Mouse (Mus musculus): ENCODE data around the gene Cacnb4.

The Cacnb4 gene

GRCm38 (mm10) chr2:52603935-52604650 is 72.5 kb downstream of the Cacnb4 start:
- DNase-seq (ENCODE audit: low spot score) = no peak

- DNase-seq (ENCODE audit: low spot score) = no peak
Observed at GRCm38 (mm10) chr2:52603421-52603820, 73.2 kb downstream of the Cacnb4 start.

DNA sequence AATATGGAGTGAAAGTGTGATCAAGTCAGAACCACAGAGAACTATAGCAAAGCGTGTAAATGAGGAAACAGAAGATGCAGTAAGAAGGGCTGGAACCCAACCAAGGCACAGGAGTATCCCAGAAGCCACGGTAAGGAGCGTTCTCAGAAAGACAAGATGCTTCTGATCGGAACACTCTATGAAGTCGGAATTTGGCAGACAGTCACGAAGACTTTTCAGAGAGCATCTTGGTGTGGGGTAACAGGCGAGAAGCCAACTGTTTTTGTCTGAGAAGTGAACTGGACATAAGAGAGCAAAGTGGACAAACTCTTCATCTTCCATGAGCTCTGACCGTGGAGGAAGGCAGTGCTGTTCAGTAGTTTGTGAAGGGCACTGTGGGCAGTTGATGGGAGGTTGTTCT is 73.7 kb downstream of the Cacnb4 start:
- DNase-seq (ENCODE audit: low spot score) = no peak

- DNase-seq (ENCODE audit: low spot score) = peak; percentile 46
Observed at GRCm38 (mm10) chr2:52602228-52602627, 74.4 kb downstream of the Cacnb4 start.

- no peak for DNase-seq (ENCODE audit: low spot score)
Observed at GRCm38 (mm10) chr2:52597511-52597910, 79.1 kb downstream of the Cacnb4 start.

DNA sequence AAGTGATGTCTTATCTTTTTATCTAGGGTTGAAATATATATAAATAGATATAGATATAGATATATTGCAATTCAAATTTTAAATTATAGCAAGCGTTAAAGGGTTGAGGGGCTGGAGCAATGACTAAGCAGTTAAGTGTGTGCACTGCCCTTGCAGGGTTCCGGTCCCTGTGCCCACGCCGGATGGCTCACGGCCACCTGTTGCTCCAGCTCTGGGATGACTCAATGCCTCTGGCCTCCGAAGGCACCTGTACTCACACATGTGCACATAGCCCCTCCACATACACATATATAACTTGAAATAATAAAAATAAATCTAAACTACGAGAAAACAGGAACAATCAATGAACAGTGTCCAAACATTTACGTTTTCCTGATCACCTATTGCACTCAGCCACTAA is 82.8 kb downstream of the Cacnb4 start:
- no peak for DNase-seq (ENCODE audit: low spot score)

DNA sequence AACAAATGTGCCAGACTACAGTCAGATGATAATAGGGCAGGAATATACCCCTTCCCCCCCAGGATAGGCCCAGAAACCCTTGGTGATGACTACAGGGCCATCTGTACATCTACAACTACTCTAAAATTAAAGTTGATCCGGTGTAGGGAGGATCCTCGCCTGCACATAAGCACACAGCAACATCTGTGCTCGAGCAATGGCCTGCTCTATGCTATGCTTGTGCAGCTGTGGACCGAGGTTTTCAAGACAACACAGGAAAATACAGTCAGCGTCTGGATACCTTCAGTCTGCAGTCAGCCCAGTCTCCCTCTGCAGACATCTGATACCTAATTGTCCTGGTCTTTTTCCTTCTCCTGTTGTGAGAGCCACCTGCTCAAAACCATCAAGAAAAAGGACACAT is 83.4 kb downstream of the Cacnb4 start:
- DNase-seq (ENCODE audit: low spot score) = no peak

DNA sequence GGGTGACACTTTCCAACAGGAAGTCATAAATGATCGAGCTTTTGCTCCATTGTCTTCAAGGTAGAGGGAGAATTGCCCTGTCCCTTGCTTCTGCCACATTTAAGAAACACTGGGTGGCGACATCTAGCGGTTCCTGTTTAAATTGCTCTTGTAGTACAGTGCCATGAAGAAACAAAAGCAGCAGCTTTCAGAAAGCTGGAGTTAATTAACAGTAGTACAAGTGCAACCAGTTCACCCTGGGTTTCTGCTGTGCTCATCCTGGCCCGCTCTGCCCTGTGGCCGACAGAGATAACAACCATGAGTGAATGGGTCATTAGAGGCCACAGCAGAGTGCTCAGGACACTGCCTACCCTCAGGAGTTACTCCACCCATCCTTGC is 85.7 kb downstream of the Cacnb4 start:
- DNase-seq (ENCODE audit: low spot score) = peak; percentile 44

DNA sequence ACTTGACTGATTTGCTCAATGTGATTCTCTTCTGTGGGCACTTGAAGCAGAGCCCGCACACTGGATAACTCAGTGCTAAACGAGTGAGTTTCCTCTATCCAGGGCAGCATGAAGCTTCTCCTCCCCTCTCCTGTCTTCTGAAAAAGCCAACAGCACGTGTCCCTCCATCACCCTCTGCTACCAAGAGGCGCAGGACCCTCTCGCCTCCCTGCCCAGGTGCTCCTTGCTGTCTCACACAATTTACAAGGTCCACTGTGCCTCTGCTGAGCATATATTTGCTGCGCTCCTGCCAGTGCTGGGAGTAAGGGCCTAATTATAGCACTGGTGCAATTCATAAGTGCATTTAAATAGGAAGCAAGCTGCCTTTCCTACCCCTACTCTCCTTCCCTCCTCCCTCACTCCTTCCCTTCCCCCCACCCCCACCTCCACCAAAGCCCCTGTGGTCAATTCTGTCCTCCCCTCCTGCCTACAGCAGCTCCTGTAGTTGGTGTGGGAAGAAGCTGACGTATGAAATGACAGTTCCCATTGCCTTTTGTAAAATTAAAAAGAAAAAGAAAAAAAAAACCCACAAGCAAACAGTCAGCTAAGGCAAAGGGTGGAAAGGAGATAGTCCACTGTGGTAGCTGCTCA is 86.2 kb downstream of the Cacnb4 start:
- DNase-seq (ENCODE audit: low spot score) = no peak

- DNase-seq (ENCODE audit: low spot score) = no peak
Observed at GRCm38 (mm10) chr2:52589514-52589913, 87.1 kb downstream of the Cacnb4 start.

DNA sequence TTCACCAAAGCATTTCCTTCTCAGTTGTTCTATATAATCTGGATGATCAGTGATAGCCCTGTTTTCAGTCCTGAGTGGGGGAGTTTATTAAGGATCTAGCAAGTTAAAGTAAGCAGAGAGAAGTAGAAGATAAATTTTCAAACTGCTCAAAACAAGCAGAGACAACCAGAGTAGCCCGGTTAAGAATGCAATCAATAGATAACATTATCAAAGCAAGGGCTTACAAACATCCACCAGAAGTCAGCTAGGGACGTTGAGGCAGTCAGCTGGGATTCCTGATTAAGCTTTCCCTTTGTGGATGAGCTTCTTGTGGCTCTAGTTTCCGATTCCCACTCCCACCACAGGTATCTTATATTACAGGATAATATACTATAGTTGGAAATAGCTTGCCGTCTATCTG is 91.2 kb downstream of the Cacnb4 start:
- DNase-seq (ENCODE audit: low spot score) = no peak

DNA sequence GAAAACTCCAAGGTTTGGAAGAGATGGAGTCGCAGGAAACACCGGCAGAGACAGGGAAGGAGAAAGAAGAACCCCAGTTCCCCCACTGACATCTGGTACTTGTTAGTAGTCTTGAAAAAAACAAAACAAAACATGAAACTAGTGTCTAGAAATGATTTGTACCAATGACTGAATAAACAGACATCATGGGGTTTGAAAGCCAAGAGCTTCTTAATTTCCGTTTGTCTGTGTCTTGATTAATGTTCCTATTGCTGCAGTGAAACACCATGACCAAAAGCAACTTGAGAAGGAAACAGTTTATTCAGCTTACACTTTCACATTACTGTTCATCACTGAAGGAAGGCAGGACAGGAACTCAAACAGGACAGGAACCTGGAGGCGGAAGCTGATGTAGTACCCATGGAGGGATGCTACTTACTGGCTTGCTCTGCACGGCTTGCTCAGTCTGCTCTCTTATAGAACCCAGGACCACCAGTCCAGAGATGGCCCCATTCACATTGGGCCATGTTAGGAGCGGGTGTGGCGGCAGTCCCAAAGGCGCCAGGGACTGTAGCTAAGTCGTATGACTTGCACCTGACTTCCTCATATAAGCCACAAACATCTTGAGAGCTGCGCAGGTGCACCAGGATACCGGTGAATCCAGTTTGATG is 95.4 kb downstream of the Cacnb4 start:
- DNase-seq (ENCODE audit: low spot score) = no peak

GRCm38 (mm10) chr2:52580697-52581096 is 95.9 kb downstream of the Cacnb4 start:
- no peak for DNase-seq (ENCODE audit: low spot score)

GRCm38 (mm10) chr2:52578846-52579245 is 97.8 kb downstream of the Cacnb4 start:
- DNase-seq (ENCODE audit: low spot score) = no peak

GRCm38 (mm10) chr2:52577700-52578099 is 98.9 kb downstream of the Cacnb4 start:
- no peak for DNase-seq (ENCODE audit: low spot score)

GRCm38 (mm10) chr2:52576546-52576945 is 100.1 kb downstream of the Cacnb4 start:
- no peak for DNase-seq (ENCODE audit: low spot score)

- peak; percentile 56 for DNase-seq (ENCODE audit: low spot score)
Observed at GRCm38 (mm10) chr2:52575637-52576175, 100.9 kb downstream of the Cacnb4 start.

DNA sequence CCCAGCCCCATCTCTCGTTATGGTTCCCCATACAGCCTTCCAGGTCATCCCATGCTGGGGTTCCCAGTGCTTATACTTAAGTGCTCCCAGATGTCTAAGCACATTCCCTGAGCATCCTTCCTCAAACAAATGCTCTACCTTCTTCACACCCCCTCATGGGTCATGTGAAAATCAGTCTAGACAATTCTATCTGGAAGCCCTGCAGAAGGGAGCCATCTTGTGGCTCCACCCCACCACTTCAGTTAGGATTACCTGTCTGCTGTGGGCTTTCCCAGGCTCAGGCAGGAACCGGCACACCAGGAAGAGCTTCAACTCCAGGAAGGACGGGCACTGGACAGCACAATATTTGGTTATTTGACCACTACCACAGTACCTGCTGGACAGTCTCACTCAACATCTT is 101.7 kb downstream of the Cacnb4 start:
- DNase-seq (ENCODE audit: low spot score) = peak; percentile 44

- no peak for DNase-seq (ENCODE audit: low spot score)
Observed at GRCm38 (mm10) chr2:52572221-52572620, 104.4 kb downstream of the Cacnb4 start.

GRCm38 (mm10) chr2:52571339-52571968 is 105.2 kb downstream of the Cacnb4 start:
- peak; percentile 10 for DNase-seq (ENCODE audit: low spot score)

GRCm38 (mm10) chr2:52570781-52571180 is 105.8 kb downstream of the Cacnb4 start:
- no peak for DNase-seq (ENCODE audit: low spot score)

- no peak for DNase-seq (ENCODE audit: low spot score)
Observed at GRCm38 (mm10) chr2:52570171-52570570, 106.5 kb downstream of the Cacnb4 start.

- no peak for DNase-seq (ENCODE audit: low spot score)
Observed at GRCm38 (mm10) chr2:52568131-52568530, 108.5 kb downstream of the Cacnb4 start.

Data from yolk sac, embryonic 10.5 days (tissue).